Mouse (Mus musculus) gastrocnemius, postnatal 14 days (tissue): ENCODE results near the gene Pde4dip. TPM values are rescaled to one million over a fixed set of nuclear protein-coding genes. Genes with fewer than 3 reads are reported as not detected.

Experiments
- DNase-seq: peaks from one replicate; pipeline ENCODE4 v3.0.0; 2021; ENCODE audit warnings: mixed read lengths
- intact Hi-C: fragments of 180-260 bp; cut with DNase I; formaldehyde crosslinking; loops from one replicate; pipeline ENCODE4 v1.15.1; 2025; ENCODE audit warnings: low total_unique reads
- total RNA-seq, 2 experiments: library from RNA; stranded (reverse); gene quantifications; 2 replicates each; pipeline ENCODE4 v1.2.3; 2021

Gene Pde4dip
- total RNA-seq, 2 experiments from 2014 or later: 1,779 to 1,961 TPM

DNA sequence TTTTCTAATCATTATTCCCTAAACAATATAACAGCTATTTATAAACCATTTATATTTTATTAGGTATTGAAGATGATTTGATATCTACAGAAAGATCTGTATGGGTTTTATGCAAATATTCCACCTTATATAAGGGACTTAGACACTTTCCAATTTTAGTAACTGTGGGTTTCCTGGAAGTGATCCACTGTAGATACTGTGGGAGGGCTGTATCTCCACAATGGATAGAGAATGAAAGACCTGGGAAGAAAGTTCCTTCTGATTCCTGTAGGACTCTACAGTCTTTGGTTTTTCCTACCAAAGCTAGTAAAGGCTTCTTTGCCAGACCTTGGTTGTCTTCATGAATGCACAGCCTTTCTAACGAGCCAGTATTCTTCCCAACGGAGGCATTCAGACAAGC lies 21.2 kb upstream of the Pde4dip start:
- DNase-seq: no peak
- intact Hi-C loops: no loop called here

- intact Hi-C loops: no loop called here
- no peak for DNase-seq
Measured at GRCm38 (mm10) chr3:97901586-97901985, 13.1 kb upstream of the Pde4dip start.

- peak; percentile 85 for DNase-seq
- intact Hi-C loops: no loop called here
Measured at GRCm38 (mm10) chr3:97900516-97901490, 12.3 kb upstream of the Pde4dip start, which contains the start of gene Sec22b. Sec22b (plus strand) TSS chr3:97901190.

DNA sequence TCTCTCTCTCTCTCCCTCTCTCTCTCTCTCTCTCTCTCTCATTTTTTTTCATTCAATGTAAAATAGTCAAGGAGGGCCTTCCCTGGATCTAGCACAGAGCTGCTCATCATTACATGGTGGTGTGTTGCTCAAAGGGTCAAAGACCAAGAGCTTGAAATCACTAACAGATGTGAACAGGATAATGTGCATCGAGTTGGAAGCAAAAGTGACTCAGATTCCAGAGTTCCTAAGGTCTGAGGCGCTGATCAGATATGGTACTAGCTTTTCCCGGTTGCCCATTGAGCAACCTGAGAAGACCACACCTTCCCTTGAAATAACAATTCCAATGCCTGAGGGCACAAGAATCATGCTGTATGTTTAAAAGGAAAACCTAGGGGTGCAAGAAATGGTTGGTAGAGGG lies 9.9 kb upstream of the Pde4dip start:
- intact Hi-C loops: no loop called here
- DNase-seq: no peak

DNA sequence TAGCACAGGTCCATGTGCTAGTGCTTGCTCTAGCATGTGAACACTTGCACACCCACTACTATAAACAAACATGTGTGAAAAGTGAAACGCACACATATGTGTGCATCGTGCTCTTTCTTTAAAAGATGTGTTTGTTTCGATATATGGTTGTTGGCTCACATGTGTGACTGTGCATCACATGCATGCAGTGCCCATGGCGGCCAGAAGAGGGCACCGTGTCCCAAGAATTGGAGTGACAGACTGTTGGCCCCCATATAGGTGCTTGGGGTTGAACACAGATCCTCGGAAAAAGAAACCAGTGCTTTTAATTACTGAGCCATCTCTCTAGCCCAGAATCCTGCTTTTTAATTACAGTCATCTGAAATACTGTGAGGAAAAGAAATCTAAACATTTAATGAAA lies 6.2 kb upstream of the Pde4dip start:
- intact Hi-C loops: no loop called here
- peak; percentile 14 for DNase-seq

DNA sequence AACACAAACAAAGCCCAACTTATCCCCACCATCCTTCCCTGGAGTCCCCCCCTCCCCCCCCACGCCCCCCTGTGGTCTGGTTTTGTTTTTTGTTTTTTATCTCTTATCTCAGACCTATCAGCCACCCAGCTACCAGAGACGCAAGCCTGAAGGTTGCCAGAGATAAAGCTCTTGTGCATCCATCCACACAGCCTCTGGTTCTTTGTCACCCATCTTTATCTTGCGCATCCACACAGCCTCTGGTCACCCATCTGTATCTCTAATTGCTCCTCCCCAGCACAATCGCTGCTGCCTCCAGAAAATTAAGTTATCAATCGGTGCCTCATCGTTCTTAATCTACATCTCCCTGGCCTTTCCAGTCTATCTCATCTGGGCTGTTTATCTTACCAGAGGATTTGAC lies 1.7 kb upstream of the Pde4dip start:
- no peak for DNase-seq
- intact Hi-C loops: no loop called here

DNA sequence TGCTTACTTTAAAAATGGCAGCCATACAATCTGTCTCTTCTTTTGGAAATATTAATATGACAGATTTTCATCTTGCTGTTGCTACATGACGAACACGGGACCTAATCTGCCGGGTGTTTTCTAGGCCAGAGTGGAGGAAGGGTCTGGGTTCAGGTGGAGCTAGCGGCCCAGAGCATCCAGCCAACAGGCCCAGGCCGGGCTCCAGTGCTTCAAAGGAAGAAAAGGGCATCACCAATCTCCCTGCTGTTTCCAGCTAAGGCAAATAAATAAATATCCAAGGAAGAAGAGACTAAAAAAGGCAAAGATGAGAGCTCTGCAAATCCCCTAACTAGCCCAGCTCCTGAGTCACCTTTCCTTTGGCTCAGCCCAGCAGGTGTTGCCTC lies 731 bp downstream of the Pde4dip start:
- no peak for DNase-seq
- intact Hi-C loops: no loop called here

- DNase-seq: no peak
- intact Hi-C loops: loop anchor here (5.0 kb wide), 1 partner anchor 39 kb away; no protein-coding TSS in a partner anchor
Measured at GRCm38 (mm10) chr3:97881576-97881975, 6.9 kb downstream of the Pde4dip start.

DNA sequence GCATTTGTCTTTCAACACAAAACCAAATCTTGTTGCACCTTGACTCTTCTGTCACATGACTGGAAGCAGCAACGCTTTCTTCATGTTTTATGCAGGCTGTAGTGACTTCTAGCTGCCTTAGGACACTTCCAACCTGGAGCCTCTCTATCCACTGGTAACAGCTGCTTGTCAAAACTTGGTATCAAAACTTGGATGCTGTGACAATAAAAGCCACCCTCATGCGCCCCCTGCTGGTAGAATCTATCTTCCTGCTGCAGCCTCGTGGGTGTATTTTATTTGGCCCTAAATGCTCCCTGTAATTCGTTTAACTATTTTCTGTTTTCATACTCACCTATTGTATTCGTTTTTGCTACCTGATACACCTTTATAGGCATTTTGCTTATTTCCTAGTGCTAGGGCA lies 9.3 kb downstream of the Pde4dip start:
- peak; percentile 81 for DNase-seq
- intact Hi-C loops: loop anchor here (5.0 to 10.0 kb wide), 2 partner anchors 104 to 197 kb away; no protein-coding TSS in a partner anchor

DNA sequence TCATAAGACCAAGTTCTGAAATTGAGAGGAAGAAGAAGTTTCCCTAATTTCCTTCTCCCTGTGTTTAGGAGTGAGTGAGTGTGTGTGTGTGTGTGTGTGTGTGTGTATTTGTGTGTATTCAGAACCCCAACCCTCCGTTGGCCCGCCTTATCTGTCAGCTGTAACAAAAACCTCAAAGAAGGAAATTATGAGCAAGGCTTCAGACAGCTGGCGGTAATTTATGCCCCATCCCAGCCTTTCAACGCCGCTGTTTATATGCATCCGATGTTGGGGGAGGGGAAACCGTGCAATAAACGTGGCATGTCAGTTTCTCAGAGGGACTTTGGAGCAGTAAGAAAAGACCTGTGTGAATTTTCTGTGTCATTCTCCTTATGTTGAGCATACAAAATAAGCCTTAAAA lies 12.2 kb downstream of the Pde4dip start:
- intact Hi-C loops: loop anchor here (5.0 to 10.0 kb wide), 2 partner anchors 101 to 194 kb away; no protein-coding TSS in a partner anchor
- no peak for DNase-seq

DNA sequence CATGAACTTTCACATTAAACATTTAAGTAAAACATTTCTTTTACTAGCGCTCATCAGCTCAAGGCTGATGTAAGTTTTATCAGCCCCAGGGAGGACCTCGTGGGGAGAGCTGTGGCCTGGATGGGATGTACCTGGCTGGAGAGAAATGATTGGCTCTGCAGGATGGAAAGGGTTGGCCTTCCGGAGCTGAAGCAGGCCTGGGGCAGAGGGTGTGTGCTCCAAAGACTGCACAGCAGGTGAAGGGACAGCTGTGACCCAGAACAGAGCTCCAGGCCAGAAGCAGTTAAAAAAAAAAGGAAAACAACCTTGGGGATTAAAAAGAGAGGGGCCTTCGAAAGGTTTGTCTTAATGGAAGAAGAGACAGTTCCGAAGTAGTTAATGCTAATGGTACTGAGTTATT lies 13.7 kb downstream of the Pde4dip start:
- no peak for DNase-seq
- intact Hi-C loops: loop anchor here (5.0 to 10.0 kb wide), 3 partner anchors 37 to 192 kb away; no protein-coding TSS in a partner anchor

DNA sequence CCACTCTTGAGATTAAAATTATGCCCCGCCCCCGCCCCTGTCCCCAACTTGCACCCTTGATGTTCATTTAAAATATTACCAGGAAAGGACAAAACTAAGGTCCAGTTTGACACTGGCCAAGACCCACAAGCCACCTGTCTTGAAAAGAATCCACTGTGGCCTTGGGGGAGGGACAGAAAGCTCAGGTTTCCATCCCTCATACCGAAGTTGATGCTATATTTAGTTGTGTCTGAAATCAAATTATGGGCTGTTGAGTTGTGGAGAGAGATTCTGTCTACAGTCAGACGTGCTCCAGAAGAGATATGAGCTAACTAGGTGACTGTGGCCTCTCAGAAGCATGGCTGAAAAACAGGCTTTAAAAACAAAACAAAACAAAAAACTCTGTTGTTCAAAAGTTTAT lies 18.8 kb downstream of the Pde4dip start:
- peak; percentile 13 for DNase-seq
- intact Hi-C loops: loop anchor here (5.0 to 10.0 kb wide), 2 partner anchors 32 to 95 kb away; no protein-coding TSS in a partner anchor

DNA sequence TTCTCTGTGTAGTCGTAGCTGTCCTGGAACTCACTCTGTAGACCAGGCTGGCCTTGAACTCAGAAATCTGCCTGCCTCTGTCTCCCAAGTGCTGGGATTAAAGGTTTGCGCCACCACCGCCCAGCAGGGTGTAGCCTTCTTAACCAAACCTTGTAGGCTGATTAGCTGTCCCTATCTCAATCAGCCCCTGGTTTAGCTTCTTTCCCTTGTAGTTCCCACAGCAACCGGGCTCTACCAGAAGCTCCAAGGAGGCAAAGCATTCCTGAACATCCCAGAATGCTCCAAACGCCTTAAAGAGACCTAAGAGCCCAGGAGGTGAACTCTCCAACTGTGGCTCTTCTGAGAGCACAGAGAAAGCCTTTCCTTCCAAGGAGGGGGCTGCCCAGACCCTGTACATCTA lies 19.8 kb downstream of the Pde4dip start:
- intact Hi-C loops: no loop called here
- DNase-seq: no peak

DNA sequence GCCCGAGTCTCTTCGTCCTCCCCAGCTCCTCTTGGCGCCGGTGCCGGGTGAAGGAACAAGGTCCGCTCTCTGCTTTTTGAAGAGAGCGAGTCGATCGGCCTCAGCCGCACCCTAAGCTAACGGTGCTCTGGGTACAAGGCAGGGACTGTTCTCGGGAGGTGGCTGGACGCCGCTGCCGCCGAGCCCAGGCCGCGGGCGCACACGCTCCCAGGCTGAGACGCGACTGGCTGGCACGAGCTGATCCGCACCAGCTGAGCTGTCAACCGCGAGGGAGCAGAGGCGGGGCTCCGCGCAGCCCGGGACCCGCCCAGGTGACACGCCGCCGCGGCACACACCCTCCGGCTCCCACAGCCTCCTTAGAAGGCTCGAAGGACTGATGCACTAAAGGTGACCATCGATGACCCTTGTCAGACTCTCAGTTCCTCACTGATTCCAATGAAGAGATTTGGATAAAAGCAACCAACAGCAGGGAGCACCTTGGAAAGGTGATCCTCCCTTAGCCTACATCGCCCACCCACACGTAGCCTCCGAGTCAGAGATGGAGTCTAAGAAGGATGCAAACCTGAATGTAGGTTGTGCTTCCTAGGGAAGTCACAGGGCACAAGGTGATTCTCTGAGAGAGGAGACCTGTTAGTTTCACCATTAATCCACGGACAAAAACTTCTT lies 20.4 kb downstream of the Pde4dip start:
- peak; percentile 83 for DNase-seq
- intact Hi-C loops: no loop called here

- intact Hi-C loops: no loop called here
- DNase-seq: no peak
Measured at GRCm38 (mm10) chr3:97867221-97868023, 21.1 kb downstream of the Pde4dip start.

- DNase-seq: no peak
- intact Hi-C loops: no loop called here
Measured at GRCm38 (mm10) chr3:97866696-97867095, 21.8 kb downstream of the Pde4dip start.

DNA sequence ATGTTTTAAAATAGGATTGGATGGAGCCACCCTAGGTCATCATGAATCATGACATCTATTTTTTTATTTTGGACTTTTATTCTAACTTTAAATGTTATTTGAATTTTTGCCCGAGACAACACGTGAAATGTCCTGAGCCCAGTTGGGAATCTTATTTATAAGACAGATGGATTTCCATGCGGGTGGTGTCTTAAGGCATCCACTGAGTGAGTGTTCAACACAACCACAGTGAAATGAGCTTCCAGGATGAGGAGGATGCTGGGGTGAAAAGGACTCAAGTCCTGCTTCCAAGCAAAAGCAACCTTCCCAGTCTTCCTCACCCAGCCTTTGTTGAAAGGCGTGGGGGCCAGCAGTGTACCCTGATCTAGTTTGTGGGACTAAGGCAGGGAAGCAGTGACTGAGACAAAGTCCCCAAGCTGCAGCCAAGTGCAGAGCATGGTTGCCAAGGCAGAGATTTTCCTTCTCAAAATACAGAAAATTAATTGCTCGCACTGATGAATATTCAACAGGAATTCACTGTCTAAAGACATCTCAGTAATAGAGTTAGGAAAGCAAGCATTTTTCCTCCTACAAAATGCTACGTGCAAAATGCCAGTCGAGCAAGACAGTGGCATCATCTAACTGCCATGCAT lies 27.6 kb downstream of the Pde4dip start:
- DNase-seq: no peak
- intact Hi-C loops: no loop called here

- DNase-seq: no peak
- intact Hi-C loops: no loop called here
Measured at GRCm38 (mm10) chr3:97859400-97859799, 29.1 kb downstream of the Pde4dip start.
